9 mouse cellular contexts compared by ENCODE assay signal in the genomic region with DNA sequence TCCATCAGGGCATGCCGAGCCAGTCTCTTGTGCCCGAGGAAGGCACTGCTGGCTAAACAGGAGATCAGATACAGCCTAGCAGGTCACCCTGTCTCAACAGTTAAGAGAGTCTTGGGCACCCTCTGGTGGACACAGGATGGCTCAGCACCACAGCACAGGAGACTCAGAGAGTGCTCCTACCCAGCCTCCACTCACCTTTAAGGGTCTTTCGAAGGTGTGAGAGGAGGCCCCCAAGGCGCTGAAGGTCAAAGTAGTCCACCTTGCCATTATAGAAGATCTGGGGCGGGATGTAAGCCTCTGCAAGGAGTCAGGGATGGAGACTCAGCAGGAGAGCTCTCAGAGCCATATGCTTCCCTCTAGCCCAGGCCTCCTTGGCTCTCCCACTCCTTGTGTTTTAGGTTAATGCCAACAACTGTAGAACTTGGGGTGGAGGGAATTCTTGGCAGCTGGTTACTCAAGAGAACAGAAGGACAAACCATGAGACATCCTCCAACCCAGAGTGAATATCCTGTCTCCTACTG. TPM values are rescaled to one million over a fixed set of nuclear protein-coding genes. Genes with fewer than 3 reads are reported as not detected.
A peak's percentile ranks its signal among the peaks of the same experiment; 100 is the strongest.
DNase-seq lines count a peak whose midpoint lies in the region; ATAC-seq and TF ChIP-seq lines count a peak whose summit lies in the region.
"Had no signal": no experiment of that assay in that cellular context is flagged by ENCODE, and none has a peak within 500 bp of the region (broad histone marks: within the 10 kb centered on the region; RNA-seq: fewer than 3 reads in every experiment).

No protein-coding gene starts in this region.

- no peaks in the 10 kb centered on the region for H3K9me3 ChIP-seq in forebrain, embryonic 16.5 days (ENCODE audit: control insufficient read depth, low read length)
- no peaks in the 10 kb centered on the region for H3K9me3 ChIP-seq in kidney, embryonic 16.5 days (ENCODE audit: low read length)

- H3K27ac ChIP-seq in forebrain, embryonic 16.5 days (ENCODE audit: low read length) = no peak overlapping the region
- no peak overlapping the region for H3K27ac ChIP-seq in kidney, embryonic 16.5 days (ENCODE audit: low read length)
- H3K27ac ChIP-seq in small intestine, adult 2 months (ENCODE audit: insufficient read depth, low read depth, low read length) = no peak overlapping the region

- H3K9ac ChIP-seq in forebrain, embryonic 16.5 days (replicated peaks; ENCODE audit: low read depth, low read length) = no peak overlapping the region
- no peak overlapping the region for H3K9ac ChIP-seq in kidney, embryonic 16.5 days (replicated peaks; ENCODE audit: low read length)

- no peaks in the 10 kb centered on the region for H3K27me3 ChIP-seq in forebrain, embryonic 16.5 days (replicated peaks; ENCODE audit: control insufficient read depth, insufficient read depth, low read length)
- no peaks in the 10 kb centered on the region for H3K27me3 ChIP-seq in kidney, embryonic 16.5 days (ENCODE audit: insufficient read depth, low read length)
- H3K27me3 ChIP-seq in small intestine, adult 2 months (ENCODE audit: control insufficient read depth, insufficient read depth, low read length) = no peaks in the 10 kb centered on the region

- intact Hi-C loops in heart, postnatal 25 days (cut with DNase I) = loop anchor here (2.0 kb wide), 1 partner anchor 101 kb away; no protein-coding TSS in a partner anchor

- H3K4me3 ChIP-seq in forebrain, embryonic 16.5 days (replicated peaks; ENCODE audit: low read length) = no peak overlapping the region
- no peak overlapping the region for H3K4me3 ChIP-seq in kidney, embryonic 16.5 days (ENCODE audit: low read length)
- no peak overlapping the region for H3K4me3 ChIP-seq in lung, adult 2 months (replicated peaks; ENCODE audit: extremely low read depth, low read depth, low read length)
- no peak overlapping the region for H3K4me3 ChIP-seq in small intestine, adult 2 months (ENCODE audit: low read depth, low read length)

- no peak overlapping the region for H3K4me2 ChIP-seq in forebrain, embryonic 16.5 days (ENCODE audit: low read length)
- no peak overlapping the region for H3K4me2 ChIP-seq in kidney, embryonic 16.5 days (replicated peaks; ENCODE audit: low read depth, low read length)

- peak; percentile 80 for TF ChIP-seq CTCF in lung, adult 2 months (IDR thresholded peaks at IDR 0.05; ENCODE audit: insufficient read depth, low read length)
- TF ChIP-seq CTCF in small intestine, adult 2 months (IDR thresholded peaks at IDR 0.05; ENCODE audit: extremely low read depth, insufficient read length, insufficient replicate concordance, low read depth, low read length) = peak; percentile 64; the same call in 1 of the 2 replicates

- peak; percentile 50; the same call in 1 of the 2 replicates for ATAC-seq in forebrain, embryonic 16.5 days
- ATAC-seq in kidney, embryonic 16.5 days (ENCODE audit: low FRiP score, low TSS enrichment) = peak; percentile 60

- peak; percentile 49 for DNase-seq in heart, adult 8-10 months (ENCODE audit: low spot score)
- DNase-seq in heart, postnatal 25 days (ENCODE audit: low spot score) = no peak
- DNase-seq in CD4-positive, CD25-positive, alpha-beta regulatory T cell, adult 2 months (ENCODE audit: low read depth, low spot score) = peak; percentile 73
- peak; percentile 67 for DNase-seq in c-Kit-positive CD71-positive TER-119-negative erythroid progenitor cells, embryonic 14.5 days (ENCODE audit: low read depth)
- peak; percentile 42 for DNase-seq in lung, adult 2 months

- 50% methylated on average over 5 of the region's 5 CpGs for WGBS in forebrain, embryonic 16.5 days
- 41% methylated on average over 5 of the region's 5 CpGs for WGBS in kidney, embryonic 16.5 days
- WGBS in lung, adult 2 months = 38% methylated on average over 5 of the region's 5 CpGs
- 37% methylated on average over 5 of the region's 5 CpGs for WGBS in small intestine, adult 2 months

- no peak for TF ChIP-seq POLR2A in lung, adult 2 months (IDR thresholded peaks at IDR 0.05; ENCODE audit: borderline replicate concordance, extremely low read depth, low read depth, low read length)
- TF ChIP-seq POLR2A in small intestine, adult 2 months (IDR thresholded peaks at IDR 0.05; ENCODE audit: low read depth, low read length) = no peak

- H3K4me1 ChIP-seq in forebrain, embryonic 16.5 days (replicated peaks; ENCODE audit: control insufficient read depth, insufficient read depth, low read length) = no peaks in the 10 kb centered on the region
- no peaks in the 10 kb centered on the region for H3K4me1 ChIP-seq in kidney, embryonic 16.5 days (ENCODE audit: insufficient read depth, low read length)
- H3K4me1 ChIP-seq in lung, adult 2 months (ENCODE audit: control insufficient read depth, insufficient read depth, low read length) = no peaks in the 10 kb centered on the region
- H3K4me1 ChIP-seq in small intestine, adult 2 months (ENCODE audit: control insufficient read depth, insufficient read depth, insufficient read length, low read length) = no peaks in the 10 kb centered on the region

- no peaks in the 10 kb centered on the region for H3K36me3 ChIP-seq in forebrain, embryonic 16.5 days (ENCODE audit: control insufficient read depth, insufficient read depth)
- H3K36me3 ChIP-seq in kidney, embryonic 16.5 days (ENCODE audit: insufficient read depth, low read length) = peaks cover 20% of the 10 kb centered on the region
- H3K36me3 ChIP-seq in small intestine, adult 2 months (ENCODE audit: control insufficient read depth, insufficient read depth, low read length) = peaks cover 41% of the 10 kb centered on the region

RNA-seq across cellular contexts. Expression of gene Amigo3, which starts 12.6 kb away (rescaled TPM):
- total RNA-seq in heart, adult 8-10 months (2022) = 1 to 10 TPM; 1.3 to 3.1 (median 1.6) TPM
- 1 to 10 TPM; 1.8 TPM for total RNA-seq in heart, postnatal 25 days (2021)
- 2.5 and 3.4 TPM in 2 replicates for polyA plus RNA-seq in forebrain, embryonic 16.5 days (2015; fragmentation: Nextera tagmentation; extraction: Ambion mirVana)
- 2.9 and 3.3 TPM in 2 replicates for polyA plus RNA-seq in kidney, embryonic 16.5 days (2015; fragmentation: Nextera tagmentation; extraction: Ambion mirVana)
- polyA plus RNA-seq in lung, adult 2 months (2012; rRNA removed) = 2.3 and 3.2 TPM in 2 replicates
- 6.1 and 12.0 TPM in 2 replicates for polyA plus RNA-seq in small intestine, adult 2 months (2012; rRNA removed)

RNA-seq across cellular contexts. Expression of gene Mst1, which starts 14.7 kb away (rescaled TPM):
- under 1 TPM in 1 of 4 experiments, not detected in 3; 0.14 TPM for total RNA-seq in heart, adult 8-10 months (2022)
- total RNA-seq in heart, postnatal 25 days (2021) = not detected
- not detected in 2 replicates for polyA plus RNA-seq in forebrain, embryonic 16.5 days (2015; fragmentation: Nextera tagmentation; extraction: Ambion mirVana)
- polyA plus RNA-seq in kidney, embryonic 16.5 days (2015; fragmentation: Nextera tagmentation; extraction: Ambion mirVana) = 0.10 and 0.21 TPM in 2 replicates
- polyA plus RNA-seq in lung, adult 2 months (2012; rRNA removed) = 1.5 and 2.5 TPM in 2 replicates
- polyA plus RNA-seq in small intestine, adult 2 months (2012; rRNA removed) = 0.18 and 0.35 TPM in 2 replicates
- total RNA-seq: layer of hippocampus, adult 18-20 months had no signal

RNA-seq across cellular contexts. Expression of gene Gmppb, which starts 16.5 kb away (rescaled TPM):
- total RNA-seq in heart, adult 8-10 months (2022) = 1 to 10 TPM; 7.3 to 9.6 (median 9.0) TPM
- total RNA-seq in heart, postnatal 25 days (2021) = 10 to 100 TPM in 1 of 2 experiments, 1 to 10 TPM in 1; 9.4 to 10.7 TPM
- 19.6 and 21.2 TPM in 2 replicates for polyA plus RNA-seq in forebrain, embryonic 16.5 days (2015; fragmentation: Nextera tagmentation; extraction: Ambion mirVana)
- polyA plus RNA-seq in kidney, embryonic 16.5 days (2015; fragmentation: Nextera tagmentation; extraction: Ambion mirVana) = 30.9 and 32.4 TPM in 2 replicates
- polyA plus RNA-seq in lung, adult 2 months (2012; rRNA removed) = 14.6 and 20.3 TPM in 2 replicates
- polyA plus RNA-seq in small intestine, adult 2 months (2012; rRNA removed) = 34.5 and 56.7 TPM in 2 replicates

RNA-seq across cellular contexts. Expression of gene Rnf123, which starts 17.6 kb away (rescaled TPM):
- 100 to 1,000 TPM; 103 to 132 (median 110) TPM for total RNA-seq in heart, adult 8-10 months (2022)
- total RNA-seq in heart, postnatal 25 days (2021) = 100 to 1,000 TPM in 1 of 2 experiments, 10 to 100 TPM in 1; 90.1 to 112 TPM
- polyA plus RNA-seq in forebrain, embryonic 16.5 days (2015; fragmentation: Nextera tagmentation; extraction: Ambion mirVana) = 44.5 and 53.1 TPM in 2 replicates
- polyA plus RNA-seq in kidney, embryonic 16.5 days (2015; fragmentation: Nextera tagmentation; extraction: Ambion mirVana) = 37.2 and 44.3 TPM in 2 replicates
- 78.6 and 88.0 TPM in 2 replicates for polyA plus RNA-seq in lung, adult 2 months (2012; rRNA removed)
- 48.3 and 86.7 TPM in 2 replicates for polyA plus RNA-seq in small intestine, adult 2 months (2012; rRNA removed)

RNA-seq across cellular contexts. Expression of gene Apeh, which starts 28.9 kb away (rescaled TPM):
- 10 to 100 TPM; 38.5 to 49.0 (median 44.9) TPM for total RNA-seq in heart, adult 8-10 months (2022)
- 10 to 100 TPM; 43.1 to 45.4 TPM for total RNA-seq in heart, postnatal 25 days (2021)
- polyA plus RNA-seq in forebrain, embryonic 16.5 days (2015; fragmentation: Nextera tagmentation; extraction: Ambion mirVana) = 41.3 and 46.2 TPM in 2 replicates
- polyA plus RNA-seq in kidney, embryonic 16.5 days (2015; fragmentation: Nextera tagmentation; extraction: Ambion mirVana) = 87.8 and 93.0 TPM in 2 replicates
- polyA plus RNA-seq in lung, adult 2 months (2012; rRNA removed) = 64.7 and 74.8 TPM in 2 replicates
- polyA plus RNA-seq in small intestine, adult 2 months (2012; rRNA removed) = 127 and 189 TPM in 2 replicates
